Mouse (Mus musculus) hindbrain, embryonic 15.5 days (tissue): ENCODE measurements at regions not wholly inside any gene's neighbourhood (a gene's known extent, or its start where the extent isn't known, plus 50 kb on each side); places are given as distances from the start of the nearest gene placed in this dataset.
A peak's percentile ranks its signal among the peaks of the same experiment; 100 is the strongest.
"Not testable (repeated sequence)": the region's sequence is repeated elsewhere in the genome, so short reads cannot be mapped to it uniquely, and the experiment has no call there.

Source experiments
- ATAC-seq: fragments of 200-750 bp; cut with Nextera tagmentation; 2 replicates; pipeline ENCODE4 v1.8.0; 2017; ENCODE audit warnings: low read depth, moderate number of reproducible peaks, moderate TSS enrichment; ENCODE audit not compliant: low FRiP score
- H3K27ac ChIP-seq: fragments of 300-500 bp; sonication (generic); replicated peaks from 2 replicates; pipeline ENCODE4 v1.5.1; 2015; ENCODE audit warnings: mild to moderate bottlenecking, inconsistent platforms
- H3K27me3 ChIP-seq: fragments of 300-500 bp; sonication (generic); 2 replicates; pipeline ENCODE4 v1.6.1; 2015; ENCODE audit warnings: control low read depth, inconsistent platforms
- H3K36me3 ChIP-seq: fragments of 300-500 bp; sonication (generic); 2 replicates; pipeline ENCODE4 v1.6.1; 2015; ENCODE audit warnings: control low read depth, inconsistent platforms
- H3K4me1 ChIP-seq: fragments of 300-500 bp; sonication (generic); replicated peaks from 2 replicates; pipeline ENCODE4 v1.6.1; 2015; ENCODE audit warnings: control low read depth, inconsistent platforms
- H3K4me2 ChIP-seq: fragments of 300-500 bp; sonication (generic); 2 replicates; pipeline ENCODE4 v1.6.1; 2015; ENCODE audit warnings: moderate library complexity, mild to moderate bottlenecking, inconsistent platforms
- H3K4me3 ChIP-seq: fragments of 300-500 bp; sonication (generic); 2 replicates; pipeline ENCODE4 v1.5.1; 2015; ENCODE audit warnings: mild to moderate bottlenecking, inconsistent platforms
- H3K9ac ChIP-seq: fragments of 300-500 bp; sonication (generic); 2 replicates; pipeline ENCODE4 v1.6.1; 2015; ENCODE audit warnings: inconsistent platforms
- H3K9me3 ChIP-seq: fragments of 300-500 bp; sonication (generic); 2 replicates; pipeline ENCODE4 v1.6.1; 2016; ENCODE audit warnings: control low read depth, inconsistent platforms
- WGBS: fragments of 180-500 bp; shearing (Covaris S2); methylation state at CpG from one replicate; pipeline ENCODE4 v1.1.7; 2015; 5-methylcytosine and 5-hydroxymethylcytosine counted together

GRCm38 (mm10) chr2:53276435-53276834 lies 84.9 kb downstream of the Arl6ip6 start:
- no peak overlapping the region for H3K27ac ChIP-seq
- no peak for ATAC-seq
- WGBS = 38% methylated on average over 1 of the region's 1 CpGs

GRCm38 (mm10) chr2:53301712-53302423 lies 110.3 kb downstream of the Arl6ip6 start:
- no peak for ATAC-seq
- H3K4me1 ChIP-seq = no peaks in the 10 kb centered on the region
- WGBS = 70% methylated on average over 2 of the region's 2 CpGs
- no peaks in the 10 kb centered on the region for H3K9me3 ChIP-seq
- H3K27ac ChIP-seq = no peak overlapping the region
- H3K27me3 ChIP-seq = no peaks in the 10 kb centered on the region
- H3K36me3 ChIP-seq = no peaks in the 10 kb centered on the region
- no peak overlapping the region for H3K4me2 ChIP-seq
- no peak overlapping the region for H3K9ac ChIP-seq
- H3K4me3 ChIP-seq = no peak overlapping the region

More at GRCm38 (mm10) chr2:53276435-53276834, 84.9 kb downstream of the Arl6ip6 start:
- no peaks in the 10 kb centered on the region for H3K36me3 ChIP-seq
- H3K9me3 ChIP-seq = no peaks in the 10 kb centered on the region
- H3K4me2 ChIP-seq = no peak overlapping the region
- H3K4me3 ChIP-seq = no peak overlapping the region
- H3K9ac ChIP-seq = no peak overlapping the region
- no peaks in the 10 kb centered on the region for H3K4me1 ChIP-seq
- no peaks in the 10 kb centered on the region for H3K27me3 ChIP-seq

- H3K9ac ChIP-seq = no peak overlapping the region
- 37% methylated on average over 6 of the region's 6 CpGs for WGBS
- H3K36me3 ChIP-seq = no peaks in the 10 kb centered on the region
- H3K27ac ChIP-seq = no peak overlapping the region
- no peaks in the 10 kb centered on the region for H3K27me3 ChIP-seq
- H3K4me1 ChIP-seq = no peaks in the 10 kb centered on the region
- ATAC-seq = no peak
- H3K4me3 ChIP-seq = no peak overlapping the region
- H3K9me3 ChIP-seq = no peaks in the 10 kb centered on the region
- H3K4me2 ChIP-seq = no peak overlapping the region
Measured at GRCm38 (mm10) chr2:53330680-53331079, 139.2 kb downstream of the Arl6ip6 start.

GRCm38 (mm10) chr2:53359026-53359425 lies 167.5 kb downstream of the Arl6ip6 start:
- no peak for ATAC-seq
- no peak overlapping the region for H3K27ac ChIP-seq
- no peak overlapping the region for H3K4me3 ChIP-seq
- no peaks in the 10 kb centered on the region for H3K9me3 ChIP-seq
- no peaks in the 10 kb centered on the region for H3K36me3 ChIP-seq
- no peak overlapping the region for H3K4me2 ChIP-seq
- WGBS = 57% methylated on average over 2 of the region's 2 CpGs
- no peak overlapping the region for H3K9ac ChIP-seq
- no peaks in the 10 kb centered on the region for H3K27me3 ChIP-seq
- H3K4me1 ChIP-seq = no peaks in the 10 kb centered on the region

GRCm38 (mm10) chr2:53382348-53382747 lies 190.8 kb downstream of the Arl6ip6 start:
- 0 out of 2 replicates have a peak, but pooled peaks cover 2% of the 10 kb centered on the region for H3K27me3 ChIP-seq
- H3K4me1 ChIP-seq = no peaks in the 10 kb centered on the region; the same call in 1 of the 2 replicates
- no peak overlapping the region for H3K9ac ChIP-seq
- H3K9me3 ChIP-seq = no peaks in the 10 kb centered on the region
- ATAC-seq = peak; percentile 47; the same call in 1 of the 2 replicates
- no peak overlapping the region for H3K4me2 ChIP-seq
- no peak overlapping the region for H3K27ac ChIP-seq
- H3K4me3 ChIP-seq = no peak overlapping the region
- no peaks in the 10 kb centered on the region for H3K36me3 ChIP-seq
- WGBS = 2% methylated on average over 1 of the region's 1 CpGs

GRCm38 (mm10) chr2:53384545-53385176 lies 193.1 kb downstream of the Arl6ip6 start:
- H3K4me3 ChIP-seq = no peak overlapping the region
- H3K4me1 ChIP-seq = no peaks in the 10 kb centered on the region; the same call in 1 of the 2 replicates
- H3K27ac ChIP-seq = no peak overlapping the region
- 21% methylated on average over 8 of the region's 8 CpGs for WGBS
- 0 out of 2 replicates have a peak overlapping the region, but pooled peaks have one; percentile 5 for H3K4me2 ChIP-seq
- H3K9ac ChIP-seq = no peak overlapping the region
- no peaks in the 10 kb centered on the region for H3K36me3 ChIP-seq
- no peaks in the 10 kb centered on the region for H3K9me3 ChIP-seq
- 0 out of 2 replicates have a peak, but pooled peaks cover 2% of the 10 kb centered on the region for H3K27me3 ChIP-seq
- ATAC-seq = peak; percentile 77

- no peaks in the 10 kb centered on the region for H3K27me3 ChIP-seq
- H3K4me1 ChIP-seq = no peaks in the 10 kb centered on the region
- no peak overlapping the region for H3K27ac ChIP-seq
- no peak overlapping the region for H3K4me2 ChIP-seq
- peak; percentile 6; the same call in 1 of the 2 replicates for ATAC-seq
- H3K9me3 ChIP-seq = no peaks in the 10 kb centered on the region
- no peak overlapping the region for H3K4me3 ChIP-seq
- no peaks in the 10 kb centered on the region for H3K36me3 ChIP-seq
- WGBS = 88% methylated on average over 3 of the region's 3 CpGs
- no peak overlapping the region for H3K9ac ChIP-seq
Measured at GRCm38 (mm10) chr2:53388652-53389051, 197.1 kb downstream of the Arl6ip6 start.

- H3K36me3 ChIP-seq = no peaks in the 10 kb centered on the region
- H3K4me3 ChIP-seq = no peak overlapping the region
- ATAC-seq = no peak
- no peaks in the 10 kb centered on the region for H3K4me1 ChIP-seq
- H3K9ac ChIP-seq = no peak overlapping the region
- 94% methylated on average over 2 of the region's 2 CpGs for WGBS
- no peaks in the 10 kb centered on the region for H3K27me3 ChIP-seq
- H3K27ac ChIP-seq = no peak overlapping the region
- H3K9me3 ChIP-seq = no peaks in the 10 kb centered on the region
- H3K4me2 ChIP-seq = no peak overlapping the region
Measured at GRCm38 (mm10) chr2:53414471-53414870, 222.9 kb downstream of the Arl6ip6 start.

- no peak overlapping the region for H3K9ac ChIP-seq
- WGBS = 46% methylated on average over 5 of the region's 5 CpGs
- no peaks in the 10 kb centered on the region for H3K27me3 ChIP-seq
- ATAC-seq = peak; percentile 94
- H3K4me3 ChIP-seq = no peak overlapping the region
- H3K4me2 ChIP-seq = no peak overlapping the region
- H3K36me3 ChIP-seq = no peaks in the 10 kb centered on the region
- peak overlapping the region; percentile 41 for H3K27ac ChIP-seq
- peaks cover 12% of the 10 kb centered on the region for H3K4me1 ChIP-seq
- H3K9me3 ChIP-seq = no peaks in the 10 kb centered on the region
Measured at GRCm38 (mm10) chr2:53437046-53437815, 245.7 kb downstream of the Arl6ip6 start.

- not testable (repeated sequence) for H3K4me3 ChIP-seq, H3K36me3 ChIP-seq, H3K4me2 ChIP-seq, H3K27ac ChIP-seq, H3K9me3 ChIP-seq, H3K9ac ChIP-seq, H3K27me3 ChIP-seq, ATAC-seq
- H3K4me1 ChIP-seq = peaks cover 12% of the 10 kb centered on the region
- 61% methylated on average over 3 of the region's 3 CpGs for WGBS
Measured at GRCm38 (mm10) chr2:53440301-53440700, 248.8 kb downstream of the Arl6ip6 start.

GRCm38 (mm10) chr2:53460265-53460664 lies 268.7 kb downstream of the Arl6ip6 start:
- Histone ChIP-seq H3K27ac (no peak overlapping the region), H3K4me1 (no peaks in the 10 kb centered on the region), H3K4me2 (no peak overlapping the region), H3K36me3 (no peaks in the 10 kb centered on the region), H3K4me3 (no peak overlapping the region), H3K9me3 (no peaks in the 10 kb centered on the region), H3K27me3 (no peaks in the 10 kb centered on the region), H3K9ac (no peak overlapping the region)
- no peak for ATAC-seq
- WGBS = 72% methylated on average over 3 of the region's 3 CpGs

GRCm38 (mm10) chr2:53474455-53474854 lies 282.9 kb downstream of the Arl6ip6 start:
- Histone ChIP-seq H3K27ac (no peak overlapping the region), H3K36me3 (no peaks in the 10 kb centered on the region), H3K27me3 (no peaks in the 10 kb centered on the region), H3K9me3 (no peaks in the 10 kb centered on the region), H3K4me2 (no peak overlapping the region), H3K4me1 (no peaks in the 10 kb centered on the region), H3K9ac (no peak overlapping the region), H3K4me3 (no peak overlapping the region)
- ATAC-seq = no peak
- 79% methylated on average over 4 of the region's 4 CpGs for WGBS
